Mouse (Mus musculus) intestine, embryonic 16.5 days (tissue): ENCODE measurements around the gene Slc6a6. TPM values are rescaled to one million over a fixed set of nuclear protein-coding genes. Genes with fewer than 3 reads are reported as not detected.
A peak's percentile ranks its signal among the peaks of the same experiment; 100 is the strongest.

Source experiments
- ATAC-seq: fragments of 200-750 bp; cut with Nextera tagmentation; 2 replicates; pipeline ENCODE4 v1.8.0; 2017; ENCODE audit warnings: moderate TSS enrichment, moderate library complexity
- H3K27ac ChIP-seq: fragments of 300-500 bp; sonication (generic); 2 replicates; pipeline ENCODE4 v1.5.1; 2014; ENCODE audit warnings: mild to moderate bottlenecking, low read length
- H3K27me3 ChIP-seq: fragments of 300-500 bp; sonication (generic); replicated peaks from 2 replicates; pipeline ENCODE4 v1.6.1; 2014; ENCODE audit warnings: low read length, control low read depth, mixed read lengths; ENCODE audit not compliant: control insufficient read depth, insufficient read depth
- H3K36me3 ChIP-seq: fragments of 300-500 bp; sonication (generic); 2 replicates; pipeline ENCODE4 v1.6.1; 2014; ENCODE audit warnings: low read length, control low read depth; ENCODE audit not compliant: control insufficient read depth, insufficient read depth
- H3K4me1 ChIP-seq: fragments of 300-500 bp; sonication (generic); 2 replicates; pipeline ENCODE4 v1.6.1; 2014; ENCODE audit warnings: low read length, control low read depth, mixed read lengths; ENCODE audit not compliant: control insufficient read depth, insufficient read depth
- H3K4me2 ChIP-seq: fragments of 300-500 bp; sonication (generic); 2 replicates; pipeline ENCODE4 v1.6.1; 2014; ENCODE audit warnings: low read depth, low read length, control low read depth
- H3K4me3 ChIP-seq: fragments of 300-500 bp; sonication (generic); 2 replicates; pipeline ENCODE4 v1.5.1; 2014; ENCODE audit warnings: mild to moderate bottlenecking, low read length
- H3K9ac ChIP-seq: fragments of 300-500 bp; sonication (generic); 2 replicates; pipeline ENCODE4 v1.6.1; 2014; ENCODE audit warnings: low read depth, low read length
- H3K9me3 ChIP-seq: fragments of 300-500 bp; sonication (generic); 2 replicates; pipeline ENCODE4 v1.6.1; 2016; ENCODE audit warnings: low read length, control low read depth; ENCODE audit not compliant: control insufficient read depth
- WGBS: fragments of 180-500 bp; shearing (Covaris S2); extraction: QIAGEN DNeasy Blood & Tissue Kit; methylation state at CpG from one replicate; pipeline ENCODE4 v1.1.7; 2014; 5-methylcytosine and 5-hydroxymethylcytosine counted together
- polyA plus RNA-seq: library from polyadenylated mRNA; unstranded; fragments of >200 nt; fragmentation: Nextera tagmentation; extraction: Ambion mirVana; gene quantifications from 2 replicates; pipeline ENCODE4 v1.2.1, GENCODE M21; 2015

Slc6a6 gene
- polyA plus RNA-seq, 1 experiment from 2014 or later, result 103 TPM

DNA sequence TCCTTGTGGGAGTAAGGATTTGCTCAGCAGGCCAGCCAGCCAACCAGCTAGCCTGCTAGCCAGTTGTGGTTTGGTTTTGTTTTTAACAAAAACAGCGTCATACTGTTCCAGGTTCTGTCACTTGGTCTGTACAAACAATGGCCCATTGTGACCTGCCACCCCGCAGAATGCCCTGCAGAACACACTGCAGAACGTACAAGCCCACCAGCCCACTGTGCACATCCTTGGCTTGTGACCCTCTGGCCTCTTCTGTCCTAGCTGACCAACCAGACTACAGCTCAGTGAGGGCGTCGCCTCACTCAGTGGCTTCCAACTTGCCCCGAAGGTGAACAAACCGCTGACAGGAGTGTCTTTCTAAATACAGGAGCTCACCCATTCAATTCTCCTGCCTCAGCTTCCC is 6.4 kb downstream of the Slc6a6 start:
- Histone ChIP-seq H3K4me3 (peak overlapping the region; percentile 20), H3K4me1 (peaks cover 63% of the 10 kb centered on the region), H3K27me3 (no peaks in the 10 kb centered on the region), H3K4me2 (peak overlapping the region; percentile 45), H3K9ac (peak overlapping the region; percentile 45; the same call in 1 of the 2 replicates), H3K9me3 (no peaks in the 10 kb centered on the region), H3K27ac (peak overlapping the region; percentile 94), H3K36me3 (0 out of 2 replicates have a peak, but pooled peaks cover 3% of the 10 kb centered on the region)
- 53% methylated on average over 7 of the region's 7 CpGs for WGBS
- ATAC-seq, result peak; percentile 38; the same call in 1 of the 2 replicates

DNA sequence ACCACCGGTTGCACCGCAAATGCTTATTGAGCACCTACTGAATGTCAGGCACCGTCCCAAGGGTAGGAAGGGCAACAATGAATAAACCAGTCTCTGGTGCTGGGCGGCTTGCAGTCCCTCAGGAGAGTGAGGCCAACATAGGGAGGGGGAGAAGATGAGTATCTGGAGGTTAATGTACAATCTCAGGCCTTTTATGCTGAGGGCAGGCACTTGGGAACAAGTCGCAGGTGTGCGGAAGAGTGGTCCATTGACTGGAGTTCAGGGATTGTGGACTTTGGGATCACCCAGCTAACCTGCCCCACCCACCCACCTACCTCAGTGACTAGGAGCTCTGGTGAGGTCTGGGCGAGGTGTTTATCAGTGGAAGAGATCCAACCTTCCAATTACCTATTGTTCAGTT is 6.8 kb downstream of the Slc6a6 start:
- peak overlapping the region; percentile 20 for H3K4me3 ChIP-seq
- H3K36me3 ChIP-seq, result 0 out of 2 replicates have a peak, but pooled peaks cover 3% of the 10 kb centered on the region
- WGBS, result 59% methylated on average over 7 of the region's 7 CpGs
- H3K27me3 ChIP-seq, result no peaks in the 10 kb centered on the region
- H3K4me2 ChIP-seq, result peak overlapping the region; percentile 45
- peak; percentile 86 for ATAC-seq
- H3K9me3 ChIP-seq, result no peaks in the 10 kb centered on the region
- peak overlapping the region; percentile 94 for H3K27ac ChIP-seq
- peak overlapping the region; percentile 45 for H3K9ac ChIP-seq
- H3K4me1 ChIP-seq, result peaks cover 60% of the 10 kb centered on the region

DNA sequence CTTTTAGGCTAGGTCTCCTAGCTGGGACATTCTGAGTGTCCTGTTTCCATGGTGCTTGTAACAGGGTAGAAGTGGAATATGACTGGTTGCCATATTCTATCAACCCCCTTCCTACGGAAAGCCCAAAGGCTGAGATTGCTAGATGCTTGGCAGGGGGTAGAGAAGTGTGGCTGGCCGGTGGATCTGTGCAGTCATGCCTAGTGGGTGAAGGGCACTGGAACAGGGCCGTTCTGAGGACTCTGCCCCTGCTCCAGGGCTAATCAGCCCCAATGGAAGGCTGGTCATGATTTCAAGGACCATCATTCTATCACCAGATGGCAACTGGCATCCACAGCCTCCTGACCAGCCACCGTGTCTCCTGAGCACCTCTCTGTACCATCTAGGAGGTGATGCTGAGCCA is 7.7 kb downstream of the Slc6a6 start:
- no peak overlapping the region for H3K4me3 ChIP-seq
- 89% methylated on average over 4 of the region's 4 CpGs for WGBS
- H3K27me3 ChIP-seq, result no peaks in the 10 kb centered on the region
- H3K9me3 ChIP-seq, result no peaks in the 10 kb centered on the region
- H3K4me1 ChIP-seq, result peaks cover 52% of the 10 kb centered on the region
- H3K36me3 ChIP-seq, result 0 out of 2 replicates have a peak, but pooled peaks cover 3% of the 10 kb centered on the region
- H3K27ac ChIP-seq, result peak overlapping the region; percentile 86
- no peak for ATAC-seq
- peak overlapping the region; percentile 39; the same call in 1 of the 2 replicates for H3K4me2 ChIP-seq
- H3K9ac ChIP-seq, result peak overlapping the region; percentile 9; the same call in 1 of the 2 replicates

GRCm38 (mm10) chr6:91693301-91693886 is 9.5 kb downstream of the Slc6a6 start:
- H3K27me3 ChIP-seq, result no peaks in the 10 kb centered on the region
- H3K4me3 ChIP-seq, result no peak overlapping the region
- no peak overlapping the region for H3K9ac ChIP-seq
- no peak overlapping the region for H3K4me2 ChIP-seq
- H3K4me1 ChIP-seq, result peaks cover 50% of the 10 kb centered on the region
- no peak for ATAC-seq
- no peak overlapping the region for H3K27ac ChIP-seq
- 0 out of 2 replicates have a peak, but pooled peaks cover 3% of the 10 kb centered on the region for H3K36me3 ChIP-seq
- no peaks in the 10 kb centered on the region for H3K9me3 ChIP-seq
- WGBS, result 74% methylated on average over 17 of the region's 17 CpGs

- no peak for ATAC-seq
- Histone ChIP-seq H3K4me3 (no peak overlapping the region), H3K27me3 (no peaks in the 10 kb centered on the region), H3K27ac (no peak overlapping the region), H3K36me3 (0 out of 2 replicates have a peak, but pooled peaks cover 3% of the 10 kb centered on the region), H3K4me2 (no peak overlapping the region), H3K9me3 (no peaks in the 10 kb centered on the region), H3K9ac (no peak overlapping the region), H3K4me1 (peaks cover 51% of the 10 kb centered on the region)
- 67% methylated on average over 7 of the region's 7 CpGs for WGBS
Observed at GRCm38 (mm10) chr6:91694610-91695009, 10.8 kb downstream of the Slc6a6 start.

DNA sequence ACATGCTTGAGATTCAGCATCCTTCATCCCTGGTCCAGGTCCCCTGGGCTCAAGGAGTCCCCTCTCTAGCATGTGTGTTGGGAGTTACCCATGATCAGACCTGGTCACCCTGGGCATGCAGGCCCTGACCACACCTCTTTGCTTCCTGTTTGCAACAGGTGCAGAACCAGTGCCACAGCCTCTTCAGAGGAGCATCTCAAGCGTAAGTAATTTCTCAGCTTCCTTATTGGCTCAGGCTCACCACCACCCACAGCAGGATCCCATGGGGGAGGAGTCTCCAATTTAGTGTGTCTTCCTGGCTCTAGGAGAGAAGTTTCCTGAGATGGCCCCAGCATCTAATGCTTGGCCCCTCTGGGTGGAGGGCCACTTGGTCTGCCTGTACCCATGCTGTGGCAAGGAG is 15.0 kb downstream of the Slc6a6 start:
- ATAC-seq, result peak; percentile 21
- WGBS, result 71% methylated on average over 1 of the region's 1 CpGs
- 0 out of 2 replicates have a peak, but pooled peaks cover 6% of the 10 kb centered on the region for H3K36me3 ChIP-seq
- H3K4me2 ChIP-seq, result no peak overlapping the region
- H3K9me3 ChIP-seq, result no peaks in the 10 kb centered on the region
- H3K27me3 ChIP-seq, result no peaks in the 10 kb centered on the region
- H3K4me1 ChIP-seq, result peaks cover 43% of the 10 kb centered on the region
- no peak overlapping the region for H3K9ac ChIP-seq
- no peak overlapping the region for H3K4me3 ChIP-seq
- peak overlapping the region; percentile 59 for H3K27ac ChIP-seq

DNA sequence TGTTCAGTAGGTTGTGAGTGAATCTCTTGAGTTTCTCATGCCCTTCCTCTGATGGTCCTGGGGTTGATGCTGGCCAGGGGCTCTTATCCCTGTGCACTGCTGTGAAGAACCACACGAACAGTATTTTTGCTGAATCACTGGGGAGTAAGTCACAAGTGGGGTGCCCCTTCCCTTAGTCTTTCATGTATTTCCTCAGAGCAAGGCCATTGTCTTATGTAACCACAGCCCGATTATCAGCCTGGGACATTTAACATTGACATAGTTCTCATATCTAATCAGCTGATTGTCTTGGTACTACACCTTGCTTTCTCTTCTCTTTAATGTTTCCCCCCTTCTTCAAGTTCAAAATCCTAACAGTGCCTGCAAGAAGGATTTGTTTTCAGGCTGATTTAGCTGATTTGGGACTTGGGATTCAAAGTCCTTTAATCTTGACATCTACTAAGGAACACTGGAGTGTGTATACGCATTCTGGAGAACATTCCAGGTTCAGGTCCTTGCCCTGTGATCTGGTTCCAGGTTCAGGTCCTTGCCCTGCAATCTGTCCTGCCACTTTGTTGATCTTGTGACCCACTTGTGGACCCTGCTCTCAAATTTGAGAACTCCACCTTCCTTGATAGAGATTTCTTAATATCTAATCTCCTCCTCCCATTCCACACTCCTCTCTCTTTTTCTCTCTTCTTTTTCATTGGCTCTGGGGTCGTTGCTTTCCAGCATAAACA is 15.8 kb downstream of the Slc6a6 start:
- Histone ChIP-seq H3K9me3 (no peaks in the 10 kb centered on the region), H3K4me3 (no peak overlapping the region), H3K9ac (no peak overlapping the region), H3K4me1 (peaks cover 41% of the 10 kb centered on the region), H3K36me3 (0 out of 2 replicates have a peak, but pooled peaks cover 6% of the 10 kb centered on the region), H3K4me2 (no peak overlapping the region), H3K27me3 (no peaks in the 10 kb centered on the region), H3K27ac (peak overlapping the region; percentile 77)
- WGBS, result 56% methylated on average over 4 of the region's 4 CpGs
- ATAC-seq, result peak; percentile 33

DNA sequence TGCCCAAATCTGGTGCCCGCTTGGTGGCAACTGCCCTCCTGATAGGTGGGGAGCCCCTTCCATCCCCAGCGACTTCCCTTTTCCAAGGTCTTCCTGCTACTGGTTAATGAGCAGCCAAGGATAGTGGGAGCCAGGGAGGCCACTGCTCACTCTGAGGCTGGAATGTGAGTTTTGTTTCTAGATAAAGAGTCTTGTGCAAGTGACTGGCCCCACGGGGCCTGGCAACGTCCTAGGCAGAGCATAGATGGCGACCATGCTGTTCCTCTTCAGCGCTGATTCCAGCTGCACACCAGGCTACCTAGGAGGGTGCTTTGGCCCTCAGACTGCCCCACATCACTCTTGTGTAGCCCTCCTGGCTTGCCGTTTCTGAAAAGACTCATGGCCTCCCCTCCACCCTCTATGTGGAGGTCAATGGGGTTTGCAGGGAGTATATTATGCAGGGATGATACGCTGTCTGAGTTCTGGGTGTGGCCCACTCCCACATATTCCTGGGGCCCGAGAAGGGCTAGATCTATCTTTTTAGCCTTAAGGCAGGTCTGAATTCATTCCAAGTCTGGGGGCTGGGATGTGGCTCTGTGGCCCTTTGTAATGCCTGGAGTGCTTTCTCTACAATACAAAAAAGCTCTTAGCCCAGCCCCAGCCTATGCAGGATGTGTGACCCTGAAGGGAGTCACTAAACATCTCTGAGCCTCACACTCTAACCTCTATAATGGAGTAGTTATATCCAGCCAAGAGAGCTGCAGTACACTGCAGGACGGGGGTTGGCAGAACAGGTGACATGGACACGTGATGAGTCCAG is 17.2 kb downstream of the Slc6a6 start:
- Histone ChIP-seq H3K9me3 (no peaks in the 10 kb centered on the region), H3K9ac (no peak overlapping the region), H3K27ac (peak overlapping the region; percentile 86), H3K4me3 (no peak overlapping the region), H3K4me2 (no peak overlapping the region), H3K4me1 (peaks cover 43% of the 10 kb centered on the region), H3K36me3 (0 out of 2 replicates have a peak, but pooled peaks cover 6% of the 10 kb centered on the region), H3K27me3 (no peaks in the 10 kb centered on the region)
- 66% methylated on average over 11 of the region's 11 CpGs for WGBS
- peak; percentile 86 for ATAC-seq

- H3K4me1 ChIP-seq, result peaks cover 53% of the 10 kb centered on the region
Observed at GRCm38 (mm10) chr6:91703459-91703858, 19.6 kb downstream of the Slc6a6 start.

More at GRCm38 (mm10) chr6:91703459-91703858, 19.6 kb downstream of the Slc6a6 start:
- Histone ChIP-seq H3K9ac (no peak overlapping the region), H3K36me3 (0 out of 2 replicates have a peak, but pooled peaks cover 6% of the 10 kb centered on the region), H3K4me3 (no peak overlapping the region), H3K27ac (no peak overlapping the region), H3K27me3 (no peaks in the 10 kb centered on the region), H3K4me2 (no peak overlapping the region), H3K9me3 (no peaks in the 10 kb centered on the region)
- 95% methylated on average over 2 of the region's 2 CpGs for WGBS
- ATAC-seq, result no peak
